Mouse (Mus musculus) heart, embryonic 15.5 days (tissue): ENCODE results near the gene Degs2. TPM values are rescaled to one million over a fixed set of nuclear protein-coding genes. Genes with fewer than 3 reads are reported as not detected.

Experiments
- ATAC-seq: fragments of 200-750 bp; cut with Nextera tagmentation; replicated peaks from 2 replicates; pipeline ENCODE4 v1.8.0; 2017; ENCODE audit warnings: low read depth, moderate TSS enrichment; ENCODE audit not compliant: insufficient number of reproducible peaks, insufficient read depth, low FRiP score
- H3K27ac ChIP-seq: fragments of 300-500 bp; sonication (generic); 2 replicates; pipeline ENCODE4 v1.5.1; 2015; ENCODE audit warnings: mild to moderate bottlenecking, inconsistent platforms
- H3K27me3 ChIP-seq: fragments of 300-500 bp; sonication (generic); 2 replicates; pipeline ENCODE4 v1.6.1; 2015; ENCODE audit warnings: inconsistent platforms
- H3K36me3 ChIP-seq: fragments of 300-500 bp; sonication (generic); 2 replicates; pipeline ENCODE4 v1.6.1; 2015; ENCODE audit warnings: mild to moderate bottlenecking, inconsistent platforms
- H3K4me1 ChIP-seq: fragments of 300-500 bp; sonication (generic); replicated peaks from 2 replicates; pipeline ENCODE4 v1.6.1; 2015; ENCODE audit warnings: inconsistent platforms
- H3K4me2 ChIP-seq: fragments of 300-500 bp; sonication (generic); 2 replicates; pipeline ENCODE4 v1.6.1; 2015; ENCODE audit warnings: inconsistent platforms, mild to moderate bottlenecking, moderate library complexity
- H3K4me3 ChIP-seq: fragments of 300-500 bp; sonication (generic); 2 replicates; pipeline ENCODE4 v1.5.1; 2015; ENCODE audit warnings: mild to moderate bottlenecking, inconsistent platforms
- H3K9ac ChIP-seq: fragments of 300-500 bp; sonication (generic); 2 replicates; pipeline ENCODE4 v1.6.1; 2015; ENCODE audit warnings: mild to moderate bottlenecking, inconsistent platforms
- H3K9me3 ChIP-seq: fragments of 300-500 bp; sonication (generic); replicated peaks from 2 replicates; pipeline ENCODE4 v1.6.1; 2016; ENCODE audit warnings: inconsistent platforms
- WGBS: fragments of 180-500 bp; shearing (Covaris S2); methylation state at CpG from one replicate; pipeline ENCODE4 v1.1.7; 2015; ENCODE audit warnings: mixed read lengths; 5-methylcytosine and 5-hydroxymethylcytosine counted together
- polyA plus RNA-seq: library from polyadenylated mRNA; unstranded; fragments of >200 nt; fragmentation: Nextera tagmentation; extraction: Ambion mirVana; gene quantifications from 2 replicates; pipeline ENCODE4 v1.2.1, GENCODE M21; 2015

Gene Degs2
- polyA plus RNA-seq, result 0.54 and 2.1 TPM in 2 replicates

DNA sequence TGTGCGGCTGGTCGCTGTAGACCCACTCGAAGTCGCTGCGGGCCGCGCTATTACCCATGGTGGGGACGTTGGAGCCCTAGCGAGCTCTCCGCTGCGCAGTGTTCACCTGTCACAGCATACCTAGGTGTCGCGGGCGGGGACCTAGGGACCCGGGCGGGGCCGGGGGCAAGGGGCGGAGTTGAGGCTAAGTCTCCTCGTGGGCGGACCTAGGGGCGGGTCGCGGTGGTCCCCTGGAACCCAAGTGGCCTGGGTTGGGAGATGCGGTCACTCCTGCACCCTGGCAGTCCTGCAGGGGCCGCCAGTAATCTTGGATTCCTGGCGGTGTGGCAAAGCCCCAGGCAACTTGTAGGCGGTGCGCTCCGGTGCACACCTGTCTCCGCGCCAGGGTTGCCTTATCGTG is at the start of gene Degs2:
TSS of gene Degs2 (minus strand) at position 131 of the 400 bp plus-strand sequence.
- 1% methylated on average over 32 of the region's 32 CpGs for WGBS
- Histone ChIP-seq H3K27ac (no peak within 1 kb of the TSS), H3K9me3 (no peaks in the 10 kb centered on the region)

DNA sequence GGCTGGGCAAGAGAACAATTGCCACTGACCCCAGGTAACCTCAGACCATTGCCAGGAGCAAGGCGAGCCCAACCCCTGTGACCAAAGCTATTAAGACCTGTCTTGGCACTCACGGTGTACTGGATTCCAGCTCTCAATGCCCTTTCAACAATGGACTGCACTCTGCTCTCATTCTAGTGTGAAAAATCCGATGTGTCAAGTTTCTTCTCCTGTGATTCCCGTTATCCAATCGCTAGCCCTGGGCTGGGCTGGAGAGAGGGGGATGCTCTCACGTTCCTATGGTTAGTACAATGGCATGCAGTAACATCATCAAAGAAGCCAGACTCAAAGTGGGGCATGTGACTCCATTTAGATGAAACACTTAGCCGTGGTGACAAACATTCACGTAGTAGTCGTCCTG is 49.7 kb upstream of the Degs2 start:
- Histone ChIP-seq H3K9me3 (no peaks in the 10 kb centered on the region), H3K27me3 (no peaks in the 10 kb centered on the region), H3K4me2 (no peak overlapping the region), H3K27ac (no peak overlapping the region), H3K4me1 (no peaks in the 10 kb centered on the region), H3K36me3 (no peaks in the 10 kb centered on the region), H3K9ac (no peak overlapping the region), H3K4me3 (no peak overlapping the region)
- WGBS, result 42% methylated on average over 9 of the region's 9 CpGs
- no peak for ATAC-seq

More for the DNA sequence above, at the start of gene Degs2:
- Histone ChIP-seq H3K9ac (no peak within 1 kb of the TSS), H3K36me3 (no peaks in the 10 kb centered on the region), H3K4me1 (peaks cover 21% of the 10 kb centered on the region), H3K4me2 (peak within 1 kb of the TSS; percentile 61), H3K4me3 (peak within 1 kb of the TSS; percentile 38), H3K27me3 (peaks cover 50% of the 10 kb centered on the region)
- ATAC-seq, result no peak

DNA sequence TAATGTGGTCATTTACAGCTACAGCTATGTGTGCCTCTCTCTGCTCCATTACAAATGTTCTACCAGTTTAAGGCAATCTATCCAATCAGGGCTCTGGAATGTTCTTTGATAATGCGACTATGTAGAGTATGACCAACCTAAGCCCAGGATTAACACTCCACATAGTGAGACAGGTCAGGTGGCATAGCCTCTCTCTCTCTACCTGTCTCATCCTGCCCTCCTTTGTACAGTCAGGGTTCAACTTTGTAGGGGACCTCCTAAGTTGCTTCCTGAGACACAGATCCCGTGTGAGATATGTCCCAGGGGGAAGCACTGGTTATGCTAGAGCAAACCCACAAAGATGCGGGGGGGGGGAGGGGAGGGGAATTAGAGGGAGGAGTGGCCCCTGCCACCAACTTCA is 48.1 kb upstream of the Degs2 start:
- WGBS, result 53% methylated on average over 3 of the region's 3 CpGs
- H3K9me3 ChIP-seq, result no peaks in the 10 kb centered on the region
- no peak for ATAC-seq
- no peak overlapping the region for H3K4me3 ChIP-seq
- H3K4me1 ChIP-seq, result no peaks in the 10 kb centered on the region
- no peak overlapping the region for H3K27ac ChIP-seq
- H3K4me2 ChIP-seq, result no peak overlapping the region
- no peaks in the 10 kb centered on the region for H3K36me3 ChIP-seq
- no peak overlapping the region for H3K9ac ChIP-seq
- no peaks in the 10 kb centered on the region for H3K27me3 ChIP-seq

DNA sequence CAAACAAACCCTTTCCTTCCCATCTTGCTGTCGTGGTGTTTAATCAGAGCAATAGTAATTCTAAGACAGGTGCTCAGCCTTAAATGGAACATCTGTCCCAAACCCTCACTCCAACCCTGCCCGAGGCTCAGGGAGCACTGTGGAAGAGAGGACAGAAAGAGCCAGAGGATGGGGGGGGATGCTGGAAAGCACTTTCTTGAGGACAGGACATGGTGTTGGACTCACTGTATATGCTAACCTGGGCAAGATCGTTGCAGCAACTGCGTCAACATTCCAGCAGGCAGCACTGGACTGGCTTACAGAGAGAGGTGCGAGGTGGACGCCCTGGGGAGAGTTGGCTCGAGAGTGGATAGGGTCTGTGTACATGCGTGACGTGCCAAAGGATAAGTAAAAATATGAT is 47.3 kb upstream of the Degs2 start:
- no peak for ATAC-seq
- no peak overlapping the region for H3K9ac ChIP-seq
- no peak overlapping the region for H3K4me3 ChIP-seq
- 81% methylated on average over 9 of the region's 9 CpGs for whole genome bisulfite sequencing
- H3K4me2 ChIP-seq, result no peak overlapping the region
- H3K27ac ChIP-seq, result no peak overlapping the region
- H3K9me3 ChIP-seq, result no peaks in the 10 kb centered on the region
- H3K27me3 ChIP-seq, result no peaks in the 10 kb centered on the region
- H3K36me3 ChIP-seq, result no peaks in the 10 kb centered on the region
- no peaks in the 10 kb centered on the region for H3K4me1 ChIP-seq

DNA sequence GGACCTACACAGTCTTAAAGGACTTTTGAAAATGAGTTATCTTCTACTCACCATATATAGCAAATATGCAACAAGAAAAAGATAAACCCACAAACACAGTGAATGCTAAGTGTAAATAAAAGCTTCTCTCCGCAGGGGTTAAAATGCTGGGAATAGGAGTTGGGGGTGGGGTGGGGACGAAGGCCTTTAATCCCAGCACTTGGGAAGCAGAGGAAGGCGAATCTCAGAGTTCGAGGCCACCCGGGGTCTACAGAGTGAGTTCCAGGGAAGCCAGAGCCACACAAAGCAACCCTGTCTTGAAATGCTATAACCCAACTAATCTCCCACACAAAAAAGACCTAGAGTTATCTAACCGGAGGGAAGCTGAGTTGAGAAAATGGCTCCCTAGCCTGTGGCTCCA is 46.9 kb upstream of the Degs2 start:
- no peak for ATAC-seq
- WGBS, result 70% methylated on average over 6 of the region's 6 CpGs
- no peak overlapping the region for H3K4me2 ChIP-seq

DNA sequence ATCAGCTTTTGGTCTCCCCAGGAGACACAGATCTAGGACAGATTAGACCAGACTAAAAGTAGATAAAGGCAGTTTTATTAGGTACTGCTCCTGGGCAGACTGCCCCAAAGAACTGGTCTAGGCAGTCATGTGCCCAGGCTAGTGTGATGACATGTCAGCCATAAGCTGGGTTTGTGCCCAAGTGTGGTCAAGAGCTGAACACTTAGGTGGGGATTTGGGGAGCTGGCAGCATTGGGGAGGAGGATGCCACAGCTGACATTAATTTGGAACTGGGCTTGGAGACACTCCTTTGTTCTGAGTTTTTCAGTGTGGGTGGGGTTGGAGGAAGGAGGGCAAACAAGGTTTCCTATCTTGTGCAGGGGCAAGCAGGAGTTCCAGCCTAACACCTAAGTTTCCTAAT is 43.9 kb upstream of the Degs2 start:
- Histone ChIP-seq H3K9me3 (no peaks in the 10 kb centered on the region), H3K4me2 (no peak overlapping the region), H3K9ac (no peak overlapping the region), H3K27ac (no peak overlapping the region), H3K36me3 (no peaks in the 10 kb centered on the region), H3K4me1 (no peaks in the 10 kb centered on the region), H3K4me3 (no peak overlapping the region), H3K27me3 (no peaks in the 10 kb centered on the region)
- ATAC-seq, result no peak

More for the DNA sequence above, 46.9 kb upstream of the Degs2 start:
- no peak overlapping the region for H3K9ac ChIP-seq
- no peak overlapping the region for H3K27ac ChIP-seq
- no peaks in the 10 kb centered on the region for H3K9me3 ChIP-seq
- no peaks in the 10 kb centered on the region for H3K4me1 ChIP-seq
- H3K27me3 ChIP-seq, result no peaks in the 10 kb centered on the region
- no peak overlapping the region for H3K4me3 ChIP-seq
- H3K36me3 ChIP-seq, result no peaks in the 10 kb centered on the region

DNA sequence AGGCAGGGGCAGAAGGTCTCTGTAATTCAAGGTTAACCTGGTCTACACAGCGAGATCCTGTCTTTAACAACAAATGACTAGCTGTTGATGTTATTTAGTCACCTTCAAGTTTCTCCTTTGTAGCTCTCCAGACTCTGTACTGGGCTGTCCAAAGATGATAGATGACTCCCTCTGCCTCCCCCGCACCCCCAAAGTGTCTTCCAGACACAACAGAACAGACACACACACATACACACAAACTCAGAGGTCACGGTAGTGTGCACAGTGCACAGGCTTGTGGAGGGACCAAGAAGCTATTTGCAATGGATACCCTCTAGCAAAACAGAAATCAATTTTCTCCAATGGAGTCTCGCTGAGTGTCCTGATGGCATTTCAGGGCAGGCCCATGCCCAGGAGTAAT is 40.1 kb upstream of the Degs2 start:
- no peak for ATAC-seq
- Histone ChIP-seq H3K9ac (no peak overlapping the region), H3K27ac (no peak overlapping the region), H3K4me2 (no peak overlapping the region), H3K36me3 (no peaks in the 10 kb centered on the region), H3K4me1 (no peaks in the 10 kb centered on the region), H3K4me3 (no peak overlapping the region), H3K27me3 (no peaks in the 10 kb centered on the region), H3K9me3 (no peaks in the 10 kb centered on the region)
- WGBS, result 74% methylated on average over 4 of the region's 4 CpGs

DNA sequence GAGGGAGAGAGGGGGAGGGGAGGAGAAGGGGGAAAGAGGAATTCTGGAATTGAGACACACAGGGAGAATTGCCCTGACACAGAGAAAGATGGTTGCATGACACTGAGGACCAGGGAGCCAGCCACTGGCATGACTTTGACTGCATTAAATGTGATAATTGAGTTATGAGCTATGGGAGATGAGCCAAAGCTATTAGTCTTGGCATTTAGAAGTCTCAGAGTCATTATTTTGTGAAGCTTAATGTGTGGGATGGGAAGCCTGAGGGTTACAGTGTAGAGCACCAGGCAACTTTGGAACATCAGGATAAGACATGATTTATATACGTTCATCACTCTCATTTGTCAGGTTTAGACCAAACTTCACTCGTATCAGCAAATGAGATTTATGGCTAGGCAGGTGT is 39.4 kb upstream of the Degs2 start:
- no peak overlapping the region for H3K27ac ChIP-seq
- H3K9me3 ChIP-seq, result no peaks in the 10 kb centered on the region
- no peak for ATAC-seq
- WGBS, result 67% methylated on average over 2 of the region's 2 CpGs
- H3K4me1 ChIP-seq, result no peaks in the 10 kb centered on the region
- H3K27me3 ChIP-seq, result no peaks in the 10 kb centered on the region
- H3K36me3 ChIP-seq, result no peaks in the 10 kb centered on the region
- H3K4me2 ChIP-seq, result no peak overlapping the region
- no peak overlapping the region for H3K4me3 ChIP-seq
- no peak overlapping the region for H3K9ac ChIP-seq

DNA sequence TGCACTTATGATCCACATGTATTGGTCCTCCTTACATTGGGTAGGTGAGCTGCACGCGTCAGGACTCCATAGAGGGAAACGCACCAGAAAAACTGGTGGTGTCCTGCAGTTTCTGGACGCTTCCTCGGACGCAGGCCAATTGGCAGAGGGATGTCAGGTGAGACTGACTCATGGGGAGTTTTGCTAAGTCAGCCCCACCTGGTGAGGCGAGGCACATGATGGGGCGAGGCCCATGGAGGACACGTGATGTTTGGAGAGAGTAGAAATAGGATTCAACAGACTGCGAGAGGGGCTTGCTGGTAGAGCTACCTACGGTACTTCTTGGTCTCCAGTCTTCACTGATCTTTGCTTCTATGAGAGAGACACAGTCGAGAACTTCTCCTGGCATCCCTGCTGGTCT is 36.6 kb upstream of the Degs2 start:
- WGBS, result 91% methylated on average over 12 of the region's 12 CpGs
- Histone ChIP-seq H3K9ac (no peak overlapping the region), H3K4me2 (no peak overlapping the region), H3K36me3 (no peaks in the 10 kb centered on the region), H3K27me3 (no peaks in the 10 kb centered on the region), H3K9me3 (no peaks in the 10 kb centered on the region), H3K4me3 (no peak overlapping the region), H3K27ac (no peak overlapping the region), H3K4me1 (no peaks in the 10 kb centered on the region)
- no peak for ATAC-seq

DNA sequence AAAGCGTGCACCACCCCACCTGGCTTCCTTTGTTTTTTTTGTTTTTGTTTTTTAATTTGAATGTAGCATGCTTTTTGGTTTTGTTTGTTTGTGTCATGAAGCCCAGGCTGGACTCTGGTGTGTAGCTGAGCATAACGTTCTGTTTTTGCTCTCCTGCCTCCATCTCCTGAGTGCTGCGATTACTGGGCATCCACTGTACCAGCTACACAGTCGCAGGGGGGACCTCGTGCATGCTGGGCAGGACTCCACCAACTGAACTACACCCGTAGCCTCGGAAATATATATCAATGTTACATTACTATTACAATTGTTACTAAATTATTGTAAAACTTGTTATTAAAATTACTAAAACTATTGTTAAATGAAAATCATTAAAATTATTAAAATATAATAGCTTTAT is 35.7 kb upstream of the Degs2 start:
- no peak overlapping the region for H3K27ac ChIP-seq
- H3K4me3 ChIP-seq, result no peak overlapping the region
- no peak for ATAC-seq
- no peaks in the 10 kb centered on the region for H3K36me3 ChIP-seq
- WGBS, result 86% methylated on average over 7 of the region's 7 CpGs
- H3K9me3 ChIP-seq, result no peaks in the 10 kb centered on the region
- H3K27me3 ChIP-seq, result no peaks in the 10 kb centered on the region
- no peak overlapping the region for H3K9ac ChIP-seq
- no peaks in the 10 kb centered on the region for H3K4me1 ChIP-seq
- H3K4me2 ChIP-seq, result no peak overlapping the region

DNA sequence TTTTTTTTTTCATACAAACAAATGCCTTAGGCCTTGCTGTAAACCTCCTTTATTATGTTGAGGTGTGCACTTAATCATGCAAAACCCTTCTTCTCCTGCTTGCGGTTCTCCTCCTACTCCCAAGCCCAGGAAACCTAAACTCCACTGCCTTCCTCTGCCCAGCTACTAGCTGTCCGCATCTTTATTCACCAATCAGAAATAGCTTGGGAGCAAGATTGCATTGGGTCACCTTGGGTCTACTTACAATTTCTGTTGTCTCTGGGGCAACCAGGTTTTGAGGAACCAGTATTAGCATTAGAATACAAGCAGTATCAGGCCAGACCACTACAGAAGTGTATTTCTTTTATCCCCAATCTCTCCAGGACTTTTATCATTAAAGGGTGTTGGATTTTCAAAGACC is 32.3 kb upstream of the Degs2 start:
- Histone ChIP-seq H3K9ac (no peak overlapping the region), H3K4me3 (no peak overlapping the region), H3K4me1 (no peaks in the 10 kb centered on the region), H3K4me2 (no peak overlapping the region), H3K27me3 (no peaks in the 10 kb centered on the region), H3K36me3 (no peaks in the 10 kb centered on the region), H3K27ac (no peak overlapping the region), H3K9me3 (no peaks in the 10 kb centered on the region)
- WGBS, result 90% methylated on average over 2 of the region's 2 CpGs
- no peak for ATAC-seq

DNA sequence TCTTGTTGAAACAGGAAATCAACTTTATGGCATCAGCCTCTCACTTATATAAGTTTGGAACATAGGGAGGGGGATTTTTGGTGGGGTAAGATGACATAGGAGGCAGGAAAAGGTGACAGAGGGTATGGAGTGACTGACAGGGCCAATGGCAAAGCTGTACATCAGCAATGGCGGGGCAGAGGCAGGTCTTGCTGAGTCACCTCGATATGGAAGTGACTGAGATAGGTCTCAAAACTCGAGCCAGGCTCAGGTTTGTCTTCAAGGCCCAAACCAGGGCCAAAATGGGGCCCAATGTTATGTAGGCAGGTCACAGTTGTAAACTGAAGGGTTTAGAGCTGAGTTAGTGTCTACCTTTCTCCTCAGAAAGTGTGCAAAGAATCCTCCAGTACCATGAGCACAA is 21.7 kb upstream of the Degs2 start:
- Histone ChIP-seq H3K9ac (no peak overlapping the region), H3K4me3 (no peak overlapping the region), H3K4me1 (no peaks in the 10 kb centered on the region), H3K27ac (no peak overlapping the region), H3K4me2 (no peak overlapping the region), H3K36me3 (no peaks in the 10 kb centered on the region), H3K9me3 (no peaks in the 10 kb centered on the region), H3K27me3 (no peaks in the 10 kb centered on the region)
- ATAC-seq, result no peak
- 65% methylated on average over 3 of the region's 3 CpGs for WGBS

DNA sequence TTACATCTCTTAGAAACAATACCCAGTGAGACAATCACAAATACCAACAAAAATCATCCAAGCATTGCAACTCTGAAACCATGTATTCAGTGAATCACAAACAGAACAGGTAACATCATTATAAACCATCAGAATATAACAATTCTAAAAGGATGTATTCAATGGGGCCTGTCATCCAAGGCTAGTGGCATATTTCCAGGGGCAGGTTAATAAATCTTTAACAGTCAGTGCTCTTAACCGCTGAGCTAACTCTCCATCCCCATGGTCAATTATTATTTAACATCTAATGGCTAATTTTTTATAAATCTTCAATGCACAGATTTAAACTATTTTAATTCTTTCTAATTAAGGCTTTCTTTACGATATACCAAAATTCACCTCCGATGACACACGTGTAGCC is 20.3 kb upstream of the Degs2 start:
- Histone ChIP-seq H3K9ac (no peak overlapping the region), H3K4me3 (no peak overlapping the region), H3K36me3 (no peaks in the 10 kb centered on the region), H3K27ac (no peak overlapping the region), H3K4me1 (no peaks in the 10 kb centered on the region), H3K27me3 (no peaks in the 10 kb centered on the region), H3K4me2 (no peak overlapping the region), H3K9me3 (no peaks in the 10 kb centered on the region)
- ATAC-seq, result no peak
- WGBS, result 90% methylated on average over 4 of the region's 4 CpGs
